Mouse (Mus musculus): ENCODE data around the gene Baiap2l2. TPM values are rescaled to one million over a fixed set of nuclear protein-coding genes. Genes with fewer than 3 reads are reported as not detected.
A peak's percentile ranks its signal among the peaks of the same experiment; 100 is the strongest.

The Baiap2l2 gene
- polyA plus RNA-seq, 1 experiment, result not detected

DNA sequence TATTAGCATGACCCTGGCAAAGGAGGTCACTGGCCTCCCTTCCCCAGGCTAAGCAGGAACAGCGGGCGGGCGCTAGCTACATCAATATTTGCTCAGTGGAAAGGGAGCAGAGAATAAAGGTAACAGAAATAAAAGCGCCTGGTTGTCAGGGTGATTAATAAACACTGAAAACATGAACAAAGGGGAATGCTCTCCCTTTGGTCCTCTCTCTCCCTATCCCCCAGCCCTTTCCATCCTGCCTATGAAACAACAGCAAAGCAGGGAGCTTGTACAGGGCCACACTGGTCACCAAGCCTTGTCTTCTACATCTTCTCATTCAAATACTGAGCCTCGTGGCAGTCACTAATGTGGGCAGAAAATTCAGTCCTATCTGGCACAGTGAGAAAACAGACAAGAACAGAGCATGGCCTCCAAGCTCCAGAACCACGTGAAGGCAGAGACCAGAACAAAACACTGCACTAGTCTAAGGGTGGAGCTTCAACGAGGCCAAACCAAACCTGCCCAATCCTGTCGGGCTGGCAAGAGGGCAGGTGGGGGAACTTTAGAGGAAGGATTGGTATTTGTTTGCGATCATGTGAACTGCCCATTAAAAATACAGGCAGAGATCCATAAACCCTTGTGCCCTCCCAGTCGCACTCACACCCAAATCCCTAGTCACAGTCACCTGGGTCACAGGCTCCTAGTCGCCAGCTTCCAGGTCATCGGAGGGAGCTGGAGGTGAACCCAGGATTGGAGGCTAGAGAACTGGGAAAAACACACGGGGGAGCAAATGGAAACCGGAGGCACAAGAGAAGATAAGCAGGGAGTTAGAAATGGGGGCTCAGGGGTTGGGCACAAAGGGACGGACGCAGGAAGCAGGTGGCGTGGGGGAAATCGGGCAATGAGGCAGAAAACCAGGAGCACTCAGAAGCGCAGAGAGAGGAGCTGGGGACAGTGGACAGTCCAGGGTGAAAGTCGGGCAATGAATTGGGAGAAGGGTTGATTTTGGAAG is 41.9 kb upstream of the Baiap2l2 start:
- TF ChIP-seq POLR2A (IDR thresholded peaks at IDR 0.05; ENCODE audit: borderline replicate concordance, control insufficient read depth, low read depth, low read length), result no peak
- no peak for TF ChIP-seq CTCF (IDR thresholded peaks at IDR 0.05; ENCODE audit: control insufficient read depth, insufficient read depth, low read length)
- Histone ChIP-seq H3K4me1 (ENCODE audit: control insufficient read depth, insufficient read depth, low read length) (peaks cover 11% of the 10 kb centered on the region; the same call in 1 of the 2 replicates), H3K27ac (ENCODE audit: control insufficient read depth, insufficient read depth, low read depth, low read length, poor library complexity) (peak overlapping the region; percentile 64), H3K4me3 (replicated peaks; ENCODE audit: control insufficient read depth, low read depth, low read length) (peak overlapping the region; percentile 87)
- 18% methylated on average over 20 of the region's 20 CpGs for WGBS

DNA sequence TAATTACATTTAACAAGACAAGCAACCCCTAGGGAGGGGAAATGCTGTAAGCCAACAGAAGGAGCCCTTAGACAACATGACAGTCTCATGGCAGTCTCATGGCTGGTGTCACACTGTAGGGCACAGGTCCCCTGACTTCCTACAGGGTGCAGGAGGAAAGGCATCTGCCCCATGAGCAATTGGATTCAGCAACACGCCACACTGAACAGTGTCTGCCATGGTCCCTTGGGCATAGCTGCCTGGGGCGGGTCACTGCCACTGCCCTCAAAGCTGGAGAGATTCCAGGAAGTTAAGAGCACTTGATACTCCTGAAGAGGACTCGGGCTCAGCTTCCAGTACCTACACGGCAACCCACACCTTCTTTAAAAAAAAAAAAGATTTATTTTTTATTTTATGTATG is 40.9 kb upstream of the Baiap2l2 start:
- WGBS, result 31% methylated on average over 4 of the region's 4 CpGs
- H3K4me1 ChIP-seq (ENCODE audit: control insufficient read depth, insufficient read depth, low read length), result peaks cover 11% of the 10 kb centered on the region; the same call in 1 of the 2 replicates
- TF ChIP-seq POLR2A (IDR thresholded peaks at IDR 0.05; ENCODE audit: borderline replicate concordance, control insufficient read depth, low read depth, low read length) (no peak), CTCF (IDR thresholded peaks at IDR 0.05; ENCODE audit: control insufficient read depth, insufficient read depth, low read length) (no peak)
- no peak overlapping the region for H3K27ac ChIP-seq (ENCODE audit: control insufficient read depth, insufficient read depth, low read depth, low read length, poor library complexity)
- no peak overlapping the region for H3K4me3 ChIP-seq (replicated peaks; ENCODE audit: control insufficient read depth, low read depth, low read length)

DNA sequence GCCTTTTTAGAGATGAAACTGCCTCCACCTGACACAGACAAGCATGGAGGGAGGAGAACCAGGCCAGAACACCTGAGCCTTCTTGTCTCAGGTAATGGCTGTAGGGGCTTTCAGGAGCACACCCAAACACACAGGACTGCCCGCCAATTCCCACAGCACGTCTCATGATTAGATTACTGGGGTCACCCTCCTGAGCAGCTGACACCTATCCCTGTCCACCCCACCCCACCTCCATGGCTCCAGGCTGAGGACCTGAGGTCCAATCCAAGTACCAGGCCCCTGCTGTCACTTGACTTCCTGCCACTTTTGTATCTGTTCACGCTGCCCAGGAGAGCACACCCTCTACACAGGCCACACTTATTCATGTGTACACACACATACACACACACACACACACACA is 40.4 kb upstream of the Baiap2l2 start:
- Histone ChIP-seq H3K4me1 (ENCODE audit: control insufficient read depth, insufficient read depth, low read length) (peaks cover 11% of the 10 kb centered on the region; the same call in 1 of the 2 replicates), H3K27ac (ENCODE audit: control insufficient read depth, insufficient read depth, low read depth, low read length, poor library complexity) (no peak overlapping the region), H3K4me3 (replicated peaks; ENCODE audit: control insufficient read depth, low read depth, low read length) (no peak overlapping the region)
- 61% methylated on average over 3 of the region's 3 CpGs for WGBS
- TF ChIP-seq POLR2A (IDR thresholded peaks at IDR 0.05; ENCODE audit: borderline replicate concordance, control insufficient read depth, low read depth, low read length) (no peak), CTCF (IDR thresholded peaks at IDR 0.05; ENCODE audit: control insufficient read depth, insufficient read depth, low read length) (no peak)

DNA sequence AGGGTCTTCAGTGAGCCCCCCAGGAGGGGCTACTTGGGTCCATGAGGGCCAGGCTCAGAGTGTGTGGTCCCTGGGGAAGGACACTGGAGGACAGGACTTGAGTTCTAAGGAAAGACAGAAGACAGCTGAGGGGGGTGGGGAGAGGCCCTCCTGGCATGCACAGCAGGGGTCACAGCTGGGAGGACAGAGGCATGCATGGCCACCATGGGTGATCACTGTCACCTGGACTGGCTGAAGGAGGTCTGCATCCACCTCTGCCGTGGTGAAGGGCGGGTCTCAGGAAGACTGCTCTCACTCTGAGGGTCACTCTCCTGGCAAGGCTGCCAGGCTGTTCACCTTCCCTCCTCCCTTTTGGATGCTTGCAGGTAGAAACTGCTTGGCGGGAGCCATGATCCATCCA is 39.0 kb upstream of the Baiap2l2 start:
- peaks cover 11% of the 10 kb centered on the region; the same call in 1 of the 2 replicates for H3K4me1 ChIP-seq (ENCODE audit: control insufficient read depth, insufficient read depth, low read length)
- 87% methylated on average over 3 of the region's 3 CpGs for WGBS
- no peak overlapping the region for H3K4me3 ChIP-seq (replicated peaks; ENCODE audit: control insufficient read depth, low read depth, low read length)
- TF ChIP-seq POLR2A (IDR thresholded peaks at IDR 0.05; ENCODE audit: borderline replicate concordance, control insufficient read depth, low read depth, low read length) (no peak), CTCF (IDR thresholded peaks at IDR 0.05; ENCODE audit: control insufficient read depth, insufficient read depth, low read length) (no peak)
- H3K27ac ChIP-seq (ENCODE audit: control insufficient read depth, insufficient read depth, low read depth, low read length, poor library complexity), result no peak overlapping the region

DNA sequence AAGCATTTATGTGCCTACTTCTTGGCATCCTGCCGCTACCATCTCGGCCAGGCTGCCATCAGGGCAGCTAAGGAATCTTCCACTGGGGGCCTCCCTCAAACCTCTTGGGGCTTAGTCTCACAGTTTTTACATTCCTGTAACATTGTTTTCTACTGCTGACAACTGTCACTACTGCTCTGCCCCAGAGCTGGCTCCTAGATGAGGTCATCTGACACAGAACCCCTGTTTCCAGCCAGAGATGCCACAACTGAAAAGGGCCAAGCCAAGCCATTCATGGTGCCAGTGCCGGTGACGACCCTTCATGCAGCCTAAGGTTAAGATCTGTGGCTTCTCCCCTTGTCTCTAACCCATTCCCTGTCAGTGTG is 38.4 kb upstream of the Baiap2l2 start:
- WGBS, result 52% methylated on average over 4 of the region's 4 CpGs
- TF ChIP-seq CTCF (IDR thresholded peaks at IDR 0.05; ENCODE audit: control insufficient read depth, insufficient read depth, low read length) (no peak), POLR2A (IDR thresholded peaks at IDR 0.05; ENCODE audit: borderline replicate concordance, control insufficient read depth, low read depth, low read length) (no peak)
- H3K4me3 ChIP-seq (replicated peaks; ENCODE audit: control insufficient read depth, low read depth, low read length), result no peak overlapping the region

DNA sequence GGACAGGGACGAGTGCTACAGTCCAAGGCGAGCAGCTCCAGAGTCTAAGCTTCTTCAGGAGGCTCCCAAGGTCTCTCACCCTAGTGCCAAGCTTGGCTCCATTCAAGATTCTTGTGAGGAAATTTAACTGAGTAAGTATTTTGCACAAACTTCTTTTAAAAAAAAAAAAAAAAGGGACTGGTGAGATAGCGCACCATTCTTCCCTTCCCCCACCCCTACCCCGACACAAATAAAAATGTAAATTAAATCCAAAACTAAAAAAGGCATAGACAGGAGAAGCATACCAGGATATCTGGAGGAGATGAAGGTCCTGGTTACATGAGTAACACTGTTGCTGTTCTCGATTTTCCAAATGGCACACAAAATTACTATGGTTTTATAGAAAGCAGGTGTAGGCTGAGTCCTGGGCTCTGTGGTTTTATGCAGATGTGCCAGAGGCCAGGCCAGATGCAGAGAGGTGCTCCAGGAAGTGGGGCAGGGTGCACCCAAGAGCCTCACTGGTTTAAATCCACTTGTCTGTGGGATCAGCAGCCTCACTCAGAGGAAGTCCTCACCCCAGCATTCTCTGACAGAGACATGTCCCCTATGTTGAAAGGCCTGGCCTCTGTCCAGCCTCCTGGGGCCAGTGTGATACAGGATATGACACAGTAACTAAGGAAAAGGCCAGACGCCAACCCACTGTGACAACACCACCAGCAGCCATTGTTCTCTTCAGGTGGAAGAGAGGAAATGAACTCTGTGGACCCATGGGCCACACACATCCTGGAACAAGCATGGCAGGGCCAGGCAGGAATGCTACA is 37.9 kb upstream of the Baiap2l2 start:
- TF ChIP-seq POLR2A (IDR thresholded peaks at IDR 0.05; ENCODE audit: borderline replicate concordance, control insufficient read depth, low read depth, low read length), result no peak
- TF ChIP-seq CTCF (IDR thresholded peaks at IDR 0.05; ENCODE audit: control insufficient read depth, insufficient read depth, low read length), result no peak
- Histone ChIP-seq H3K4me1 (ENCODE audit: control insufficient read depth, insufficient read depth, low read length) (peaks cover 11% of the 10 kb centered on the region; the same call in 1 of the 2 replicates), H3K4me3 (replicated peaks; ENCODE audit: control insufficient read depth, low read depth, low read length) (no peak overlapping the region), H3K27ac (ENCODE audit: control insufficient read depth, insufficient read depth, low read depth, low read length, poor library complexity) (peak overlapping the region; percentile 59)
- 20% methylated on average over 6 of the region's 6 CpGs for WGBS

More for the DNA sequence above, 38.4 kb upstream of the Baiap2l2 start:
- Histone ChIP-seq H3K27ac (ENCODE audit: control insufficient read depth, insufficient read depth, low read depth, low read length, poor library complexity) (peak overlapping the region; percentile 59), H3K4me1 (ENCODE audit: control insufficient read depth, insufficient read depth, low read length) (peaks cover 11% of the 10 kb centered on the region; the same call in 1 of the 2 replicates)

DNA sequence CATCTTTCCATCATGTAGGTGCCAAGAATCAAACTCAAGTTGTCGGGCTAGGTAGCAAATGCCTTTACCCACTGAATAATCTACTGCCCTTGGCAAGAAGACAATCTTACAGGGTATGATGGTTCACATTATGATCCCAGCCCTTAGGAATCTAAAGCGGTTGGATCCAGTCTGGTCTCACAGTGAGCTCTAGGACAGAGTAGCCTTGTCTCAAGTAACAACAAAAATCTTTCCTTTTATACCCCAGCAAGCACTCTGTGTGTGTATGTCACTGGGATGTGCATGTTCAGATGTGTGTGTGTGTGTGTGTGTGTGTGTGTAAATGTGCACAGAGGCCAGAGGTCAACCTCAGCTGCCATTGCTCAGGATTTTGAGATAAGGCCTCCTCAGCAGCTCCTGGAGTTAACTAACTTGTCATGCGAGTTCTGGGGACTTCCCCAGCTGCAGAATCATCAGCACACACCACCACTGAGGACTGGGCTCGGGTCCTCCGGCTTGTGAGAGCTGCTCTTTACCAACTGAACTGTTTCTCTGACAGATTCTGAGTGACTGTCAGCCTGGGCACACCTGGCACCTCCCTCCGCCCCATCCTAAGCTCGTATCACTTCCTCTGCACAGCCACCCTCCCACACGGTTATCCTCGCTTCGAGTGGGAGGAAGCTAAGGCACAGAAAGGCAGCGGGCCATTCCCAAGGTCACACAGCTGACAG is 37.1 kb upstream of the Baiap2l2 start:
- 34% methylated on average over 11 of the region's 11 CpGs for WGBS
- peaks cover 11% of the 10 kb centered on the region; the same call in 1 of the 2 replicates for H3K4me1 ChIP-seq (ENCODE audit: control insufficient read depth, insufficient read depth, low read length)
- TF ChIP-seq POLR2A (IDR thresholded peaks at IDR 0.05; ENCODE audit: borderline replicate concordance, control insufficient read depth, low read depth, low read length), result no peak
- no peak for TF ChIP-seq CTCF (IDR thresholded peaks at IDR 0.05; ENCODE audit: control insufficient read depth, insufficient read depth, low read length)
- no peak overlapping the region; the same call in 1 of the 2 replicates for H3K27ac ChIP-seq (ENCODE audit: control insufficient read depth, insufficient read depth, low read depth, low read length, poor library complexity)
- H3K4me3 ChIP-seq (replicated peaks; ENCODE audit: control insufficient read depth, low read depth, low read length), result no peak overlapping the region

Measured in bone marrow, adult 2 months (tissue).